Mouse (Mus musculus) liver, adult 2 months (tissue): ENCODE data around the gene 1700123O20Rik. TPM values are rescaled to one million over a fixed set of nuclear protein-coding genes. Genes with fewer than 3 reads are reported as not detected.

Source experiments
- DNase-seq: peaks from one replicate; pipeline ENCODE4 v3.0.0-alpha.2; 2011; ENCODE audit warnings: low read depth, low spot score; ENCODE audit errors: extremely low read depth
- H3K27ac ChIP-seq: fragments of 200-500 bp; replicated peaks from 2 replicates; pipeline ENCODE4 v1.5.1; 2012; ENCODE audit warnings: low read depth, mild to moderate bottlenecking, control low read depth, inconsistent platforms, low read length; ENCODE audit not compliant: insufficient read depth
- H3K27me3 ChIP-seq: fragments of 200-500 bp; 2 replicates; pipeline ENCODE4 v1.6.1; 2012; ENCODE audit warnings: mild to moderate bottlenecking, moderate library complexity, low read length, inconsistent platforms; ENCODE audit not compliant: control insufficient read depth, insufficient read depth
- H3K36me3 ChIP-seq: fragments of 200-500 bp; 2 replicates; pipeline ENCODE4 v1.6.1; 2012; ENCODE audit warnings: low read length, inconsistent platforms; ENCODE audit not compliant: control insufficient read depth, insufficient read depth
- H3K4me1 ChIP-seq: fragments of 200-500 bp; 2 replicates; pipeline ENCODE4 v1.6.1; 2011; ENCODE audit warnings: low read length; ENCODE audit not compliant: control insufficient read depth, insufficient read depth
- H3K4me3 ChIP-seq: fragments of 200-500 bp; 2 replicates; pipeline ENCODE4 v1.5.1; 2011; ENCODE audit warnings: low read depth, mild to moderate bottlenecking, control low read depth, low read length, moderate library complexity; ENCODE audit not compliant: insufficient read depth
- H3K79me2 ChIP-seq: fragments of 200-500 bp; 2 replicates; pipeline ENCODE4 v1.6.1; 2012; ENCODE audit warnings: inconsistent platforms, mild to moderate bottlenecking, low read length, moderate library complexity; ENCODE audit not compliant: control insufficient read depth, insufficient read depth
- H3K9ac ChIP-seq: fragments of 200-500 bp; 2 replicates; pipeline ENCODE4 v1.6.1; 2012; ENCODE audit warnings: low read depth, mild to moderate bottlenecking, control low read depth, inconsistent platforms, low read length
- CTCF ChIP-seq: fragments of 200-500 bp; IDR thresholded peaks from 2 replicates; pipeline ENCODE4 v1.5.1; 2011; ENCODE audit warnings: low read depth, low read length, control low read depth
- POLR2A ChIP-seq: fragments of 200-500 bp; IDR thresholded peaks from 2 replicates; pipeline ENCODE4 v1.6.1; 2011; ENCODE audit warnings: low read length, control low read depth; ENCODE audit not compliant: insufficient read depth; ENCODE audit errors: extremely low read depth
- WGBS: fragments of 180-500 bp; shearing (Covaris S2); methylation state at CpG from one replicate; pipeline ENCODE4 v1.1.7; 2018; 5-methylcytosine and 5-hydroxymethylcytosine counted together
- polyA plus RNA-seq: library from polyadenylated mRNA; depleted of rRNA; stranded (reverse); fragments of >200 nt; gene quantifications from 2 replicates; pipeline ENCODE4 v1.2.3, GENCODE M21; 2012
- total RNA-seq: library from RNA; depleted of rRNA; stranded (reverse); fragments of >200 nt; gene quantifications from 2 replicates; pipeline ENCODE4 v1.2.3, GENCODE M21; 2014

The 1700123O20Rik gene
- total and polyA plus RNA-seq, 2 experiments, result 30.6 to 39.0 TPM

DNA sequence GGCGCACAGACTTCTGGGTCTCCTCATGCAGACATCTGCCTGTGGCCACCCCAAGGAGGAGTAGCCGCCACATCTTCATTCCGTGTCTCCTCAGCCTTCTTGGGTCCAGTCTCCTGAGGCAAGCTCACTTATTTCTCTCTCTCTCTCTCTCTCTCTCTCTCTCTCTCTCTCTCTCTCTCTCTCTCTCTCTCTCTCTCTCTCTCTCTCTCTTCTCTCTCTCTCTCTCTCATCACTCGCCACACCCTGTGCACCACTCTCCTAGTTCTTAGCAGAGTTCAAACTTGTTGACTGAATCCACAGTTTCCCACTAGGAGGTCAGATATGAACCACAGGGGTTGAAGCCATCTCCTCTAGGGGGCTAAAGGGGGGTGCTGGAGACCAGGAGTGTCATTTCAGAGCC is 12.7 kb downstream of the 1700123O20Rik start, which contains the start of gene Gm29776:
Gene Gm29776, minus strand, starts transcription at position 101 of the 400 bp plus-strand sequence.
- Histone ChIP-seq H3K9ac (no peak within 1 kb of the TSS), H3K4me1 (peaks cover 1% of the 10 kb centered on the region; the same call in 1 of the 2 replicates), H3K4me3 (no peak within 1 kb of the TSS), H3K79me2 (no peaks in the 10 kb centered on the region), H3K27me3 (no peaks in the 10 kb centered on the region), H3K27ac (no peak within 1 kb of the TSS), H3K36me3 (no peaks in the 10 kb centered on the region)
- no peak for DNase-seq
- 92% methylated on average over 4 of the region's 4 CpGs for WGBS
- no peak for TF ChIP-seq CTCF
- TF ChIP-seq POLR2A, result no peak

DNA sequence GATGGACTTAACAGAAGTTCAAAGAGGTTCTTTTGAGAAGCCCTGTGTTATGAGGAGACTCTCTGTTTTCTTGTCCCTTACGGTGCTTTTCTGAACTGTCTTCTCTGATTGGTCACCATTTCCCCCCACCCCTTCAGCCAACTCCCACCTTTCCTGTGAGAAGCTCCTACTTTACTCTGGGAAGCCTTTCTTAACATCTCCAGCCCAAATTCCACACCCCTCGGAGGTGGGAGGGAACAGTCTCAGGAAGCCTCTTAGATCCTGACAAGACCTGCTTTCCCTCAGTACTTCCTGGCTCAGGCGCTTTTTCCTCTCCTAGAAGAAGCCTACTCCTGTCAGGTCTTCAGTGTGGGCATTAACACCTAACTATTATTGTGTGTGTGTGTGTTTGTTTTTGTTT is 13.6 kb downstream of the 1700123O20Rik start:
- Histone ChIP-seq H3K9ac (no peak overlapping the region), H3K4me3 (no peak overlapping the region), H3K4me1 (peaks cover 1% of the 10 kb centered on the region; the same call in 1 of the 2 replicates), H3K36me3 (no peaks in the 10 kb centered on the region), H3K79me2 (no peaks in the 10 kb centered on the region), H3K27ac (no peak overlapping the region), H3K27me3 (no peaks in the 10 kb centered on the region)
- 70% methylated on average over 3 of the region's 3 CpGs for WGBS
- DNase-seq, result no peak
- TF ChIP-seq CTCF, result no peak
- no peak for TF ChIP-seq POLR2A

DNA sequence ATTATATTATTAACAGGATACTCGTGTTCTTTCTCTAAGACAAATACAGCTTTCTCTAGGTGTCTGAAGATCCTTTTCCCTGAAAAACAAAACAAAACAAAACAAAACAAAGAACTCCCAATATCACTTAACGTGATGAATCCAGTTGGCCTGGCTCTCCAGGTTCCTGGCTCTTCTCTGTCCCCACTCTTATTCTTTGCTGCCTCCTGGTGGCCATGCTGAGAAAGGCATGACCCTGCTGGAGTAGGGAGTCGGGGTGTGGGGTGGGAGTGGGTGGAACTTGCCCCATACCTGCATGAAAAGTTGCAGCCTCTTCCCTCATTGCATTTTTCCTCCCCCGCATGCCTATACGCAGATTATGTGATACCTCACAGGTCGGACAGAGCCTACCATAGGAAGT is 15.3 kb downstream of the 1700123O20Rik start:
- peaks cover 1% of the 10 kb centered on the region; the same call in 1 of the 2 replicates for H3K4me1 ChIP-seq
- H3K4me3 ChIP-seq, result no peak overlapping the region; the same call in 1 of the 2 replicates
- WGBS, result 3% methylated on average over 6 of the region's 6 CpGs
- H3K27me3 ChIP-seq, result no peaks in the 10 kb centered on the region
- no peak overlapping the region for H3K27ac ChIP-seq
- no peaks in the 10 kb centered on the region for H3K79me2 ChIP-seq
- no peaks in the 10 kb centered on the region for H3K36me3 ChIP-seq
- DNase-seq, result peak; percentile 47
- TF ChIP-seq CTCF, result peak; percentile 93
- TF ChIP-seq POLR2A, result no peak
- H3K9ac ChIP-seq, result no peak overlapping the region

DNA sequence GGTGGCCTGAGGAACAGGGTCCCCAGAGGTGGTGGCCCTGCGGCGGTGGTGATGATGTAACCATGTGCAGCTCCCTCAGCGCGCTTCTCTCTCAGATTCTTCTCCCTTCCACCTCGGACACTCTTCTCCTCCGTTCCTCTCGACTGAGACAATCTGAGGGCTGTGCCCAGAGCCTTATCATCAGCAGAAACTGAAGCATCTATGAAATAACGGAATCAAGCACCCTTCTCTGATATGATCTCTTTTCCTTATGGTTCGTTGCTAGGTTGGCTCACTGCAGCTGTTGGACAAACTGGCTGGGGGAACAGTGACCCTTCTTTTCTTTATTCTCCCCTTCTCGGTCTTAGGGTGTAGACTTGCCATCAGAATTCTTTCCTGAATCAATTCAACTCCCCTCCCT is 17.2 kb downstream of the 1700123O20Rik start:
- no peaks in the 10 kb centered on the region for H3K36me3 ChIP-seq
- H3K27ac ChIP-seq, result no peak overlapping the region
- H3K4me1 ChIP-seq, result peaks cover 1% of the 10 kb centered on the region; the same call in 1 of the 2 replicates
- no peaks in the 10 kb centered on the region for H3K27me3 ChIP-seq
- H3K4me3 ChIP-seq, result no peak overlapping the region
- no peak for TF ChIP-seq POLR2A
- no peak for TF ChIP-seq CTCF
- DNase-seq, result no peak
- H3K9ac ChIP-seq, result no peak overlapping the region
- H3K79me2 ChIP-seq, result no peaks in the 10 kb centered on the region
- 65% methylated on average over 10 of the region's 10 CpGs for WGBS

DNA sequence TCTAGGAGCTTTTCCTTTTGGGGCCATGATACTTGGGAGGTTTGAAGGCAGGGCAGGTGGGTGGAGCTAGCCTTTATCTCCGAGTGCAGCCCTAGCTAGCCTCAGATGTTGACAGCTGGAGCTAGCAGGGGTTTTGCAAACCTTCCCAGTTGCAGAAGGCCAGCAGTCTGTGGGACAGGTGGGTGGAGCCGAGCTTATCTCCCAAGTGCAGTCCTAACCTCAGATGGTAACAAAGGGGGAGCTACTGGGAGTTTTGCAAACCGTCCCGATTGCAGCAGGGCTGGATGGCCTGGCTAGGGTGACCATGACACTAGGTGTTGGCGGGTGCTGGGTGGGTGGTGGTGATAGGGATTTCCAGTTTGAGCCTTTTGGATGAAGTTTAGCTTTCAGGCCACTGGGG is 19.8 kb downstream of the 1700123O20Rik start:
- 32% methylated on average over 5 of the region's 5 CpGs for WGBS
- Histone ChIP-seq H3K9ac (no peak overlapping the region), H3K27ac (no peak overlapping the region), H3K79me2 (no peaks in the 10 kb centered on the region), H3K27me3 (no peaks in the 10 kb centered on the region), H3K4me1 (peaks cover 1% of the 10 kb centered on the region; the same call in 1 of the 2 replicates), H3K36me3 (no peaks in the 10 kb centered on the region), H3K4me3 (no peak overlapping the region)
- no peak for TF ChIP-seq POLR2A
- no peak for TF ChIP-seq CTCF
- no peak for DNase-seq

DNA sequence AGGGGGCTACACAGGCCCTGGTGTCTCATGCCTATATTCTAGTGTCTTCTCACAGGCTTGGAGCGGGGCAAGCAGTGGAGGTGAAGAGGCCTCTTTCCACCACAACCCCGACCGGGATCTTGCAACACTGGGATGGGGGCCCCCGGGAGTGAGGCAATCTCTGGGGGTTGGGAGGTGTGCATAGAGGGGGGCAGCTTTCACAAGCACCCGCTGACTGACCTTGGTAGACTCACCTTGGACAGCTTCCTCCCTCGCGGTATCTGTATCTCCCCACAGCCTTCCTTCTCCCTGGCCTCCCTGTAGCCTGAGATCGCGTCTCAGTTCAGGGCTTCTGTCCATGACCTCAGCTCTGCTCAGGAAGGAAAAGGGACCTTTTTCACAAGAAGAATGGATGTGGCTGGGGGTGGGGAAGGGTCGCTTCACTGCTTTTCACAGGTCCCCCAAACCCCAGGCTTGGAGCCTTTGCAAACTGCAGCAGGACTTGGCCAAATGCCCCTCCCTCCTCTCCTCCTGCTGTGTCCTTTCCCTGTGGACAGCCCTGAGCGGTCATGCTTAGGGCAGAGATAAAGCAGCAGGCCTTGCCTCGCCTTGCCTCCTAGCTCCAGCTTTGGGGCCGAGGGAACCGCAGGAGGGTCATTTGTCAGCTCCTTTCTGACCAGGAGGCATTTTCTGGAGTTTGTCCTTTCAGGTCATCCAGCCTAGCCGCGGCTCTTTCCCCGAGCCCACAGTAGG is 20.7 kb downstream of the 1700123O20Rik start:
- TF ChIP-seq POLR2A (no peak), CTCF (no peak)
- H3K79me2 ChIP-seq, result no peaks in the 10 kb centered on the region
- no peaks in the 10 kb centered on the region for H3K4me1 ChIP-seq
- no peak for DNase-seq
- H3K27me3 ChIP-seq, result no peaks in the 10 kb centered on the region
- 64% methylated on average over 17 of the region's 17 CpGs for WGBS
- no peak overlapping the region for H3K27ac ChIP-seq
- H3K36me3 ChIP-seq, result no peaks in the 10 kb centered on the region
- H3K9ac ChIP-seq, result no peak overlapping the region
- no peak overlapping the region for H3K4me3 ChIP-seq
